Mouse (Mus musculus) kidney, adult 18-20 months (tissue): ENCODE data around the gene Noc3l.

Experiments used
- DNase-seq: peaks from one replicate; pipeline ENCODE4 v3.0.0; 2021

Gene Noc3l

DNA sequence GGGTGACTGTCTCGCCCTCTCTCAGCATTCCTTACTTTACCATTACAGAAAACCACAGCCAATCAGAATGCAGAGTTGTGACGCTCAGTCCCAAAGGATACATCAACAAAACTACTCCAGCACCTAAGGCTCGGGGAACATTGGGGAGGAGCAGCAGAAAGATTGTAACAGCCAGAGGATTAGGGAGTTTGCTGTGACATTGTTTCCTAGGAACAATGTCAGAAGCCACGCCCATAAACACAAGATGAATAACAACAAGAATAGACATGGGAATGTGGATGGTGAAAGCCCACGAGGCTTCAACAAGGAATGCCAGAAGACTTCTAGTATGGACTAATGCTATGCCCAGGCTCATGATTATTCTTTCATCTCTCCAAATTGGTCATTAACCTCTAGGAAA, 61.0 kb downstream of the Noc3l start:
- DNase-seq = no peak

GRCm38 (mm10) chr19:38757161-38757560, 61.9 kb downstream of the Noc3l start:
- DNase-seq = no peak

- DNase-seq = no peak
These were observed 68.8 kb downstream of the Noc3l start for GRCm38 (mm10) chr19:38750192-38750591.

GRCm38 (mm10) chr19:38746492-38747014, 72.5 kb downstream of the Noc3l start:
- no peak for DNase-seq

GRCm38 (mm10) chr19:38745810-38746491, 73.1 kb downstream of the Noc3l start:
- no peak for DNase-seq

GRCm38 (mm10) chr19:38744546-38744945, 74.5 kb downstream of the Noc3l start:
- no peak for DNase-seq
